8 mouse cellular contexts compared by ENCODE assay signal in genomic region chr10:94945206-94945711, GRCm38 (mm10). TPM values are rescaled to one million over a fixed set of nuclear protein-coding genes. Genes with fewer than 3 reads are reported as not detected.
A peak's percentile ranks its signal among the peaks of the same experiment; 100 is the strongest.
DNase-seq lines count a peak whose midpoint lies in the region; ATAC-seq and TF ChIP-seq lines count a peak whose summit lies in the region.

No protein-coding gene starts in this region.

- H3K4me1 ChIP-seq in heart, adult 2 months (ENCODE audit: control insufficient read depth, insufficient read depth, low read length): no peaks in the 10 kb centered on the region
- peaks cover 47% of the 10 kb centered on the region for H3K4me1 ChIP-seq in forebrain, embryonic 12.5 days
- H3K4me1 ChIP-seq in midbrain, embryonic 14.5 days (ENCODE audit: control insufficient read depth, insufficient read depth, low read length): peaks cover 19% of the 10 kb centered on the region

- no peak overlapping the region for H3K27ac ChIP-seq in heart, adult 2 months
- H3K27ac ChIP-seq in forebrain, embryonic 12.5 days: peak overlapping the region; percentile 96
- H3K27ac ChIP-seq in midbrain, embryonic 14.5 days (replicated peaks; ENCODE audit: low read depth, low read length): peak overlapping the region; percentile 96

- TF ChIP-seq POLR2A in heart, adult 2 months (IDR thresholded peaks at IDR 0.05; ENCODE audit: insufficient read depth, low read depth, low read length): no peak

- H3K36me3 ChIP-seq in heart, adult 2 months (ENCODE audit: control insufficient read depth, insufficient read depth, low read length): no peaks in the 10 kb centered on the region
- H3K36me3 ChIP-seq in forebrain, embryonic 12.5 days (replicated peaks): no peaks in the 10 kb centered on the region
- no peaks in the 10 kb centered on the region for H3K36me3 ChIP-seq in midbrain, embryonic 14.5 days (ENCODE audit: control insufficient read depth, insufficient read depth, low read length)

- no peaks in the 10 kb centered on the region for H3K9me3 ChIP-seq in forebrain, embryonic 12.5 days
- no peaks in the 10 kb centered on the region for H3K9me3 ChIP-seq in midbrain, embryonic 14.5 days (ENCODE audit: control insufficient read depth, low read length)

- H3K9ac ChIP-seq in heart, adult 2 months (ENCODE audit: low read depth, low read length): peak overlapping the region; percentile 54; the same call in 1 of the 2 replicates
- peak overlapping the region; percentile 90 for H3K9ac ChIP-seq in forebrain, embryonic 12.5 days
- peak overlapping the region; percentile 93 for H3K9ac ChIP-seq in midbrain, embryonic 14.5 days (replicated peaks; ENCODE audit: low read length)

- DNase-seq in heart, adult 2 months: peak in 1 of 2 experiments; percentile 55
- DNase-seq in heart, adult 9 months (ENCODE audit: low spot score in 2 of 2): no peak
- peak; percentile 7 for DNase-seq in urinary bladder, postnatal 14 days (ENCODE audit: low spot score)
- DNase-seq in urinary bladder, adult 2 months (ENCODE audit: low spot score): no peak
- DNase-seq in kidney, postnatal 14 days: peak; percentile 17
- DNase-seq in midbrain, embryonic 14.5 days: peak; percentile 80

- TF ChIP-seq CTCF in heart, adult 2 months (IDR thresholded peaks at IDR 0.05): no peak

- H3K79me2 ChIP-seq in heart, adult 2 months (replicated peaks; ENCODE audit: control insufficient read depth, insufficient read depth, low read length): no peaks in the 10 kb centered on the region

- H3K4me3 ChIP-seq in heart, adult 2 months: peak overlapping the region; percentile 60
- H3K4me3 ChIP-seq in forebrain, embryonic 12.5 days (replicated peaks): peak overlapping the region; percentile 78
- peak overlapping the region; percentile 76 for H3K4me3 ChIP-seq in midbrain, embryonic 14.5 days (replicated peaks; ENCODE audit: low read depth, low read length)

- intact Hi-C loops in heart, adult 2 months (cut with DNase I): loop anchor here (10.0 kb wide), 1 partner anchor 120 kb away; no protein-coding TSS in a partner anchor

- peaks cover 25% of the 10 kb centered on the region for H3K27me3 ChIP-seq in heart, adult 2 months (ENCODE audit: control insufficient read depth, insufficient read depth, low read length)
- peaks cover 25% of the 10 kb centered on the region for H3K27me3 ChIP-seq in forebrain, embryonic 12.5 days
- no peaks in the 10 kb centered on the region for H3K27me3 ChIP-seq in midbrain, embryonic 14.5 days (ENCODE audit: control insufficient read depth, insufficient read depth, low read length)

- H3K4me2 ChIP-seq in forebrain, embryonic 12.5 days: peak overlapping the region; percentile 87
- H3K4me2 ChIP-seq in midbrain, embryonic 14.5 days (ENCODE audit: low read length): peak overlapping the region; percentile 76

- ATAC-seq in forebrain, embryonic 12.5 days (ENCODE audit: low FRiP score): peak; percentile 13; the same call in 1 of the 2 replicates
- no peak; the same call in none of the 2 replicates for ATAC-seq in midbrain, embryonic 14.5 days (ENCODE audit: low FRiP score, low TSS enrichment)
- no peak for ATAC-seq in megakaryocyte-erythroid progenitor cell, adult 5-6 weeks (replicated peaks; ENCODE audit: low FRiP score, low TSS enrichment, poor library complexity, severe bottlenecking)

- 2% methylated on average over 36 of the region's 36 CpGs for WGBS in heart, adult 2 months
- WGBS in forebrain, embryonic 12.5 days: 1% methylated on average over 36 of the region's 36 CpGs
- whole genome bisulfite sequencing in midbrain, embryonic 14.5 days: under 1% methylated on average over 36 of the region's 36 CpGs

- no peak for TF ChIP-seq EP300 in heart, adult 2 months (IDR thresholded peaks at IDR 0.05; ENCODE audit: insufficient read depth, low read depth, low read length)

RNA-seq across cellular contexts. Expression of gene Plxnc1, which starts 0.6 kb away (rescaled TPM):
- total RNA-seq in heart, adult 2 months (2021): 1 to 10 TPM; 2.0 to 2.3 TPM
- polyA plus RNA-seq in heart, adult 2 months (2012; rRNA removed): 0.84 and 1.3 TPM in 2 replicates
- polyA plus RNA-seq in urinary bladder, adult 2 months (2012; rRNA removed): 1.0 and 1.6 TPM in 2 replicates
- polyA plus RNA-seq in forebrain, embryonic 12.5 days (2016; fragmentation: Nextera tagmentation; extraction: Ambion mirVana): 7.3 and 8.8 TPM in 2 replicates
- 23.0 and 23.4 TPM in 2 replicates for polyA plus RNA-seq in midbrain, embryonic 14.5 days (2014; fragmentation: Nextera tagmentation; extraction: Ambion mirVana)
- total RNA-seq in megakaryocyte-erythroid progenitor cell, adult 5-6 weeks (2014; fragmentation: Nextera tagmentation): 60.9 and 112 TPM in 2 replicates
- total RNA-seq in megakaryocyte-erythroid progenitor cell, adult 5-6 weeks (2017): 46.9 and 67.8 TPM in 2 replicates

Comparison
In these comparisons a context has a peak if more than half of its experiments do, and no peak if none do; other contexts are left out.
1. DNase-seq: peak in urinary bladder, postnatal 14 days (single experiment), kidney, postnatal 14 days (single experiment) and midbrain, embryonic 14.5 days (single experiment); none in heart, adult 9 months (0 of 2) and urinary bladder, adult 2 months (single experiment).
2. Peak in every context shown above with its lines, with median percentiles within 50 percentile points of each other: H3K4me3 ChIP-seq and H3K9ac ChIP-seq.